Mouse (Mus musculus): ENCODE measurements at regions not wholly inside any gene's neighbourhood (a gene's known extent, or its start where the extent isn't known, plus 50 kb on each side); places are given as distances from the start of the nearest gene placed in this dataset.

DNA sequence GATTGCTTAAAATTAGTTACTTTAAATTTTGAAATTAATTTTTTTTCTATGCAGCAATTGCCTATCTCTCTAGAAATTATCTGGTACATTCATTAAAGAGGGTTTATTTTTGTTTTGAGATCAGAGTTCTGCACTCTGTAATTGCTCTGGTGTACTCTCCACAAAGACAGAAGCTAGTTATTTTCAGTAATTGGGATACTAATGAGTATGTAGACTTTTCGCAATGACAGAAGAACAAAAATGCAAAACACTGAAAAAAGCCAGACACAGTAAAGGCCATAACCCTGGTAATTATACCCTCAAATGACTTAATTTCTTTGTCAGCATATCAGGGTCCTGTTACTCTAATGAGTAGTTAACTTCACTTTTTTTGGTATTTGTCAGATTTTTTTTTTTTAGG, 836.5 kb upstream of the Frg1 start:
- no peak for TF ChIP-seq EP300 (IDR thresholded peaks at IDR 0.05; ENCODE audit: insufficient read depth, low read depth, low read length)
- TF ChIP-seq CTCF (IDR thresholded peaks at IDR 0.05) = no peak
